ENCODE assay signal across 8 mouse cellular contexts in genomic region chr17:34651507-34652221, GRCm38 (mm10). TPM values are rescaled to one million over a fixed set of nuclear protein-coding genes. Genes with fewer than 3 reads are reported as not detected.
DNase-seq lines count a peak whose midpoint lies in the region; ATAC-seq and TF ChIP-seq lines count a peak whose summit lies in the region.

No protein-coding gene starts in this region.

- no peak overlapping the region for H3K4me2 ChIP-seq in hindbrain, postnatal 0 days (ENCODE audit: low read depth, low read length)
- no peak overlapping the region for H3K4me2 ChIP-seq in hindbrain, embryonic 13.5 days

- peaks cover 42% of the 10 kb centered on the region for H3K36me3 ChIP-seq in hindbrain, postnatal 0 days (ENCODE audit: insufficient read depth, low read length)
- peaks cover 72% of the 10 kb centered on the region for H3K36me3 ChIP-seq in hindbrain, embryonic 13.5 days
- H3K36me3 ChIP-seq in forebrain, embryonic 10.5 days (replicated peaks): peaks cover 73% of the 10 kb centered on the region

- peak; percentile 66 for TF ChIP-seq CTCF in hindbrain, postnatal 0 days (IDR thresholded peaks at IDR 0.05; ENCODE audit: low read depth)

- 42% methylated on average over 19 of the region's 19 CpGs for WGBS in hindbrain, postnatal 0 days
- WGBS in hindbrain, embryonic 13.5 days: 49% methylated on average over 19 of the region's 19 CpGs
- 58% methylated on average over 19 of the region's 19 CpGs for WGBS in forebrain, embryonic 10.5 days

- H3K27ac ChIP-seq in hindbrain, postnatal 0 days: no peak overlapping the region
- H3K27ac ChIP-seq in hindbrain, embryonic 13.5 days: no peak overlapping the region
- no peak overlapping the region for H3K27ac ChIP-seq in forebrain, embryonic 10.5 days

- no peak overlapping the region for H3K4me3 ChIP-seq in hindbrain, postnatal 0 days (ENCODE audit: low read length)
- H3K4me3 ChIP-seq in hindbrain, embryonic 13.5 days: no peak overlapping the region
- H3K4me3 ChIP-seq in forebrain, embryonic 10.5 days: no peak overlapping the region

- H3K27me3 ChIP-seq in hindbrain, postnatal 0 days (ENCODE audit: insufficient read depth, low read length): no peaks in the 10 kb centered on the region
- no peaks in the 10 kb centered on the region for H3K27me3 ChIP-seq in hindbrain, embryonic 13.5 days
- H3K27me3 ChIP-seq in forebrain, embryonic 10.5 days (ENCODE audit: poor library complexity, severe bottlenecking): no peaks in the 10 kb centered on the region

- H3K4me1 ChIP-seq in hindbrain, postnatal 0 days (ENCODE audit: insufficient read depth, low read length): peaks cover 10% of the 10 kb centered on the region; the same call in 1 of the 2 replicates
- peaks cover 30% of the 10 kb centered on the region for H3K4me1 ChIP-seq in hindbrain, embryonic 13.5 days (replicated peaks)
- H3K4me1 ChIP-seq in forebrain, embryonic 10.5 days: peaks cover 37% of the 10 kb centered on the region

- peak; percentile 44 for DNase-seq in hindbrain, postnatal 0 days (ENCODE audit: low spot score)
- peak; percentile 62 for DNase-seq in urinary bladder, postnatal 14 days (ENCODE audit: low spot score)
- no peak for DNase-seq in urinary bladder, postnatal 36 days (ENCODE audit: low spot score in 2 of 2)
- DNase-seq in embryo, embryonic 9.5 days (ENCODE audit: extremely low spot score): peak; percentile 45
- DNase-seq in thymus, postnatal 10 days (ENCODE audit: low spot score in 2 of 2): peak; percentile 30 to 61
- DNase-seq in heart, adult 8-10 months (ENCODE audit: low spot score): no peak
- DNase-seq in forebrain, embryonic 10.5 days (ENCODE audit: extremely low spot score, low spot score): no peak

- no peak for ATAC-seq in hindbrain, postnatal 0 days
- ATAC-seq in hindbrain, embryonic 13.5 days (ENCODE audit: low FRiP score): no peak

- no peaks in the 10 kb centered on the region for H3K9me3 ChIP-seq in hindbrain, postnatal 0 days (ENCODE audit: low read length)
- no peaks in the 10 kb centered on the region for H3K9me3 ChIP-seq in hindbrain, embryonic 13.5 days
- no peaks in the 10 kb centered on the region for H3K9me3 ChIP-seq in forebrain, embryonic 10.5 days

- H3K9ac ChIP-seq in hindbrain, postnatal 0 days (replicated peaks; ENCODE audit: low read length): no peak overlapping the region
- no peak overlapping the region for H3K9ac ChIP-seq in hindbrain, embryonic 13.5 days

RNA-seq across cellular contexts. Expression of gene Atf6b, which starts 4.7 kb away (rescaled TPM):
- 53.6 and 70.6 TPM in 2 replicates for total RNA-seq in hindbrain, postnatal 0 days (2014; rRNA removed)
- polyA plus RNA-seq in hindbrain, postnatal 0 days (2015; fragmentation: Nextera tagmentation; extraction: Ambion mirVana): 74.2 and 78.2 TPM in 2 replicates
- 117 and 122 TPM in 2 replicates for polyA plus RNA-seq in hindbrain, embryonic 13.5 days (2015; fragmentation: Nextera tagmentation; extraction: Ambion mirVana)
- 10 to 100 TPM; 14.4 to 19.9 (median 16.0) TPM for total RNA-seq in heart, adult 8-10 months (2022)
- 105 and 106 TPM in 2 replicates for polyA plus RNA-seq in forebrain, embryonic 10.5 days (2016; fragmentation: Nextera tagmentation; extraction: Ambion mirVana)

RNA-seq across cellular contexts. Expression of gene Fkbpl, which starts 7.1 kb away (rescaled TPM):
- total RNA-seq in hindbrain, postnatal 0 days (2014; rRNA removed): 4.9 and 6.1 TPM in 2 replicates
- polyA plus RNA-seq in hindbrain, postnatal 0 days (2015; fragmentation: Nextera tagmentation; extraction: Ambion mirVana): 10.4 and 11.8 TPM in 2 replicates
- polyA plus RNA-seq in hindbrain, embryonic 13.5 days (2015; fragmentation: Nextera tagmentation; extraction: Ambion mirVana): 16.9 and 17.6 TPM in 2 replicates
- 1 to 10 TPM; 6.9 to 9.7 (median 8.6) TPM for total RNA-seq in heart, adult 8-10 months (2022)
- polyA plus RNA-seq in forebrain, embryonic 10.5 days (2016; fragmentation: Nextera tagmentation; extraction: Ambion mirVana): 14.8 and 15.5 TPM in 2 replicates

RNA-seq across cellular contexts. Expression of gene Tnxb, which starts 18.7 kb away (rescaled TPM):
- total RNA-seq in hindbrain, postnatal 0 days (2014; rRNA removed): 3.1 and 4.0 TPM in 2 replicates
- 0.16 and 0.28 TPM in 2 replicates for polyA plus RNA-seq in hindbrain, postnatal 0 days (2015; fragmentation: Nextera tagmentation; extraction: Ambion mirVana)
- 0.09 TPM in 2 replicates for polyA plus RNA-seq in hindbrain, embryonic 13.5 days (2015; fragmentation: Nextera tagmentation; extraction: Ambion mirVana)
- total RNA-seq in heart, adult 8-10 months (2022): 10 to 100 TPM; 22.4 to 34.3 (median 32.2) TPM
- not detected in 2 replicates for polyA plus RNA-seq in forebrain, embryonic 10.5 days (2016; fragmentation: Nextera tagmentation; extraction: Ambion mirVana)

RNA-seq across cellular contexts. Expression of gene Prrt1, which starts 22.3 kb away (rescaled TPM):
- 7.5 and 8.1 TPM in 2 replicates for total RNA-seq in hindbrain, postnatal 0 days (2014; rRNA removed)
- 7.3 and 7.9 TPM in 2 replicates for polyA plus RNA-seq in hindbrain, postnatal 0 days (2015; fragmentation: Nextera tagmentation; extraction: Ambion mirVana)
- polyA plus RNA-seq in hindbrain, embryonic 13.5 days (2015; fragmentation: Nextera tagmentation; extraction: Ambion mirVana): 5.5 and 5.6 TPM in 2 replicates
- 1 to 10 TPM in 3 of 4 experiments, under 1 TPM in 1; 0.92 to 1.4 (median 1.1) TPM for total RNA-seq in heart, adult 8-10 months (2022)
- 0.54 and 0.62 TPM in 2 replicates for polyA plus RNA-seq in forebrain, embryonic 10.5 days (2016; fragmentation: Nextera tagmentation; extraction: Ambion mirVana)

RNA-seq across cellular contexts. Expression of gene Ppt2, which starts 23.4 kb away (rescaled TPM):
- 33.6 and 42.3 TPM in 2 replicates for total RNA-seq in hindbrain, postnatal 0 days (2014; rRNA removed)
- 17.9 and 20.0 TPM in 2 replicates for polyA plus RNA-seq in hindbrain, postnatal 0 days (2015; fragmentation: Nextera tagmentation; extraction: Ambion mirVana)
- polyA plus RNA-seq in hindbrain, embryonic 13.5 days (2015; fragmentation: Nextera tagmentation; extraction: Ambion mirVana): 21.7 and 22.7 TPM in 2 replicates
- total RNA-seq in heart, adult 8-10 months (2022): 10 to 100 TPM; 48.1 to 68.8 (median 59.5) TPM
- polyA plus RNA-seq in forebrain, embryonic 10.5 days (2016; fragmentation: Nextera tagmentation; extraction: Ambion mirVana): 22.1 and 22.4 TPM in 2 replicates

Comparison
In these comparisons a context has a peak if more than half of its experiments do, and no peak if none do; other contexts are left out.
1. DNase-seq: peak in hindbrain, postnatal 0 days (single experiment), urinary bladder, postnatal 14 days (single experiment), embryo, embryonic 9.5 days (single experiment) and thymus, postnatal 10 days (2 of 2); none in urinary bladder, postnatal 36 days (0 of 2), heart, adult 8-10 months (single experiment) and forebrain, embryonic 10.5 days (single experiment).